Mouse (Mus musculus): ENCODE measurements around the gene Rabgef1. TPM values are rescaled to one million over a fixed set of nuclear protein-coding genes. Genes with fewer than 3 reads are reported as not detected.

Gene Rabgef1
- polyA plus RNA-seq, 1 experiment from 2014 or later, result 25.1 TPM

GRCm38 (mm10) chr5:130158545-130158944 is 13.1 kb upstream of the Rabgef1 start:
- no peak overlapping the region for H3K4me3 ChIP-seq (ENCODE audit: low read depth, low read length)
- H3K27me3 ChIP-seq (ENCODE audit: control insufficient read depth, insufficient read depth, low read length), result no peaks in the 10 kb centered on the region
- no peaks in the 10 kb centered on the region for H3K4me1 ChIP-seq (ENCODE audit: control insufficient read depth, insufficient read depth, low read length)
- no peaks in the 10 kb centered on the region for H3K9me3 ChIP-seq (replicated peaks; ENCODE audit: control insufficient read depth, low read length)
- no peak overlapping the region for H3K9ac ChIP-seq (replicated peaks; ENCODE audit: low read length)
- WGBS, result 72% methylated on average over 4 of the region's 4 CpGs
- no peak overlapping the region for H3K27ac ChIP-seq (replicated peaks; ENCODE audit: low read depth, low read length)
- no peak for ATAC-seq (replicated peaks; ENCODE audit: insufficient number of reproducible peaks, low FRiP score, low TSS enrichment, low read depth)
- H3K36me3 ChIP-seq (replicated peaks; ENCODE audit: control insufficient read depth, insufficient read depth, low read depth, low read length), result no peaks in the 10 kb centered on the region
- DNase-seq (ENCODE audit: low spot score), result no peak
- H3K4me2 ChIP-seq (ENCODE audit: low read depth, low read length), result no peak overlapping the region

- DNase-seq (ENCODE audit: low spot score), result no peak
- H3K27me3 ChIP-seq (ENCODE audit: control insufficient read depth, insufficient read depth, low read length), result no peaks in the 10 kb centered on the region
- no peaks in the 10 kb centered on the region for H3K9me3 ChIP-seq (replicated peaks; ENCODE audit: control insufficient read depth, low read length)
- no peaks in the 10 kb centered on the region for H3K36me3 ChIP-seq (replicated peaks; ENCODE audit: control insufficient read depth, insufficient read depth, low read depth, low read length)
- 69% methylated on average over 7 of the region's 7 CpGs for WGBS
- ATAC-seq (replicated peaks; ENCODE audit: insufficient number of reproducible peaks, low FRiP score, low TSS enrichment, low read depth), result no peak
- H3K4me2 ChIP-seq (ENCODE audit: low read depth, low read length), result no peak overlapping the region
- no peak overlapping the region for H3K4me3 ChIP-seq (ENCODE audit: low read depth, low read length)
- no peak overlapping the region for H3K9ac ChIP-seq (replicated peaks; ENCODE audit: low read length)
- H3K27ac ChIP-seq (replicated peaks; ENCODE audit: low read depth, low read length), result no peak overlapping the region
- H3K4me1 ChIP-seq (ENCODE audit: control insufficient read depth, insufficient read depth, low read length), result no peaks in the 10 kb centered on the region
These were observed 11.8 kb upstream of the Rabgef1 start for GRCm38 (mm10) chr5:130159761-130160201.

GRCm38 (mm10) chr5:130163670-130164069 is 7.9 kb upstream of the Rabgef1 start:
- H3K27me3 ChIP-seq (ENCODE audit: control insufficient read depth, insufficient read depth, low read length), result no peaks in the 10 kb centered on the region
- 4% methylated on average over 7 of the region's 7 CpGs for WGBS
- no peak overlapping the region for H3K9ac ChIP-seq (replicated peaks; ENCODE audit: low read length)
- H3K27ac ChIP-seq (replicated peaks; ENCODE audit: low read depth, low read length), result no peak overlapping the region
- no peaks in the 10 kb centered on the region for H3K36me3 ChIP-seq (replicated peaks; ENCODE audit: control insufficient read depth, insufficient read depth, low read depth, low read length)
- ATAC-seq (replicated peaks; ENCODE audit: insufficient number of reproducible peaks, low FRiP score, low TSS enrichment, low read depth), result no peak
- no peak overlapping the region for H3K4me3 ChIP-seq (ENCODE audit: low read depth, low read length)
- H3K4me1 ChIP-seq (ENCODE audit: control insufficient read depth, insufficient read depth, low read length), result no peaks in the 10 kb centered on the region
- H3K4me2 ChIP-seq (ENCODE audit: low read depth, low read length), result no peak overlapping the region
- no peaks in the 10 kb centered on the region for H3K9me3 ChIP-seq (replicated peaks; ENCODE audit: control insufficient read depth, low read length)
- peak; percentile 77 for DNase-seq (ENCODE audit: low spot score)

- Histone ChIP-seq H3K9me3 (replicated peaks; ENCODE audit: control insufficient read depth, low read length) (no peaks in the 10 kb centered on the region), H3K27me3 (ENCODE audit: control insufficient read depth, insufficient read depth, low read length) (no peaks in the 10 kb centered on the region), H3K4me1 (ENCODE audit: control insufficient read depth, insufficient read depth, low read length) (no peaks in the 10 kb centered on the region), H3K4me2 (ENCODE audit: low read depth, low read length) (no peak overlapping the region), H3K9ac (replicated peaks; ENCODE audit: low read length) (no peak overlapping the region), H3K4me3 (ENCODE audit: low read depth, low read length) (no peak overlapping the region), H3K36me3 (replicated peaks; ENCODE audit: control insufficient read depth, insufficient read depth, low read depth, low read length) (no peaks in the 10 kb centered on the region), H3K27ac (replicated peaks; ENCODE audit: low read depth, low read length) (no peak overlapping the region)
- WGBS, result 73% methylated on average over 4 of the region's 4 CpGs
- no peak for DNase-seq (ENCODE audit: low spot score)
- ATAC-seq (replicated peaks; ENCODE audit: insufficient number of reproducible peaks, low FRiP score, low TSS enrichment, low read depth), result no peak
These were observed 6.4 kb upstream of the Rabgef1 start for GRCm38 (mm10) chr5:130165213-130165612.

GRCm38 (mm10) chr5:130169109-130169508 is 2.5 kb upstream of the Rabgef1 start:
- DNase-seq (ENCODE audit: low spot score) (no peak), ATAC-seq (replicated peaks; ENCODE audit: insufficient number of reproducible peaks, low FRiP score, low TSS enrichment, low read depth) (no peak)
- no peak overlapping the region for H3K4me2 ChIP-seq (ENCODE audit: low read depth, low read length)
- H3K27ac ChIP-seq (replicated peaks; ENCODE audit: low read depth, low read length), result no peak overlapping the region
- no peaks in the 10 kb centered on the region for H3K27me3 ChIP-seq (ENCODE audit: control insufficient read depth, insufficient read depth, low read length)
- no peak overlapping the region for H3K9ac ChIP-seq (replicated peaks; ENCODE audit: low read length)
- no peaks in the 10 kb centered on the region for H3K9me3 ChIP-seq (replicated peaks; ENCODE audit: control insufficient read depth, low read length)
- H3K36me3 ChIP-seq (replicated peaks; ENCODE audit: control insufficient read depth, insufficient read depth, low read depth, low read length), result no peaks in the 10 kb centered on the region
- H3K4me3 ChIP-seq (ENCODE audit: low read depth, low read length), result no peak overlapping the region
- no peaks in the 10 kb centered on the region for H3K4me1 ChIP-seq (ENCODE audit: control insufficient read depth, insufficient read depth, low read length)
- WGBS, result 67% methylated on average over 6 of the region's 6 CpGs

GRCm38 (mm10) chr5:130170666-130171422 is 754 bp upstream of the Rabgef1 start:
- 14% methylated on average over 6 of the region's 6 CpGs for WGBS
- no peaks in the 10 kb centered on the region for H3K27me3 ChIP-seq (ENCODE audit: control insufficient read depth, insufficient read depth, low read length)
- peak overlapping the region; percentile 95 for H3K4me3 ChIP-seq (ENCODE audit: low read depth, low read length)
- no peak for DNase-seq (ENCODE audit: low spot score)
- no peaks in the 10 kb centered on the region for H3K4me1 ChIP-seq (ENCODE audit: control insufficient read depth, insufficient read depth, low read length)
- peak overlapping the region; percentile 70 for H3K27ac ChIP-seq (replicated peaks; ENCODE audit: low read depth, low read length)
- H3K36me3 ChIP-seq (replicated peaks; ENCODE audit: control insufficient read depth, insufficient read depth, low read depth, low read length), result no peaks in the 10 kb centered on the region
- peak overlapping the region; percentile 83 for H3K9ac ChIP-seq (replicated peaks; ENCODE audit: low read length)
- ATAC-seq (replicated peaks; ENCODE audit: insufficient number of reproducible peaks, low FRiP score, low TSS enrichment, low read depth), result no peak
- H3K9me3 ChIP-seq (replicated peaks; ENCODE audit: control insufficient read depth, low read length), result no peaks in the 10 kb centered on the region
- peak overlapping the region; percentile 51 for H3K4me2 ChIP-seq (ENCODE audit: low read depth, low read length)

GRCm38 (mm10) chr5:130171956-130172601 is 481 bp downstream of the Rabgef1 start:
- Histone ChIP-seq H3K4me1 (ENCODE audit: control insufficient read depth, insufficient read depth, low read length) (no peaks in the 10 kb centered on the region), H3K4me2 (ENCODE audit: low read depth, low read length) (peak overlapping the region; percentile 69), H3K4me3 (ENCODE audit: low read depth, low read length) (peak overlapping the region; percentile 95), H3K36me3 (replicated peaks; ENCODE audit: control insufficient read depth, insufficient read depth, low read depth, low read length) (no peaks in the 10 kb centered on the region), H3K27me3 (ENCODE audit: control insufficient read depth, insufficient read depth, low read length) (no peaks in the 10 kb centered on the region), H3K27ac (replicated peaks; ENCODE audit: low read depth, low read length) (no peak overlapping the region), H3K9me3 (replicated peaks; ENCODE audit: control insufficient read depth, low read length) (no peaks in the 10 kb centered on the region), H3K9ac (replicated peaks; ENCODE audit: low read length) (peak overlapping the region; percentile 83)
- 2% methylated on average over 36 of the region's 46 CpGs for WGBS
- ATAC-seq (replicated peaks; ENCODE audit: insufficient number of reproducible peaks, low FRiP score, low TSS enrichment, low read depth) (peak; percentile 49; the same call in 1 of the 2 replicates), DNase-seq (ENCODE audit: low spot score) (no peak)

- Histone ChIP-seq H3K27ac (replicated peaks; ENCODE audit: low read depth, low read length) (no peak overlapping the region), H3K9me3 (replicated peaks; ENCODE audit: control insufficient read depth, low read length) (no peaks in the 10 kb centered on the region), H3K36me3 (replicated peaks; ENCODE audit: control insufficient read depth, insufficient read depth, low read depth, low read length) (no peaks in the 10 kb centered on the region), H3K9ac (replicated peaks; ENCODE audit: low read length) (no peak overlapping the region), H3K4me3 (ENCODE audit: low read depth, low read length) (no peak overlapping the region), H3K4me1 (ENCODE audit: control insufficient read depth, insufficient read depth, low read length) (no peaks in the 10 kb centered on the region), H3K27me3 (ENCODE audit: control insufficient read depth, insufficient read depth, low read length) (no peaks in the 10 kb centered on the region), H3K4me2 (ENCODE audit: low read depth, low read length) (no peak overlapping the region)
- DNase-seq (ENCODE audit: low spot score), result no peak
- WGBS, result 84% methylated on average over 4 of the region's 4 CpGs
- no peak for ATAC-seq (replicated peaks; ENCODE audit: insufficient number of reproducible peaks, low FRiP score, low TSS enrichment, low read depth)
These were observed 1.4 kb downstream of the Rabgef1 start for GRCm38 (mm10) chr5:130173012-130173411.

Data from embryonic facial prominence, embryonic 11.5 days (tissue).